ENCODE assay signal across 27 mouse cellular contexts in the genomic region with DNA sequence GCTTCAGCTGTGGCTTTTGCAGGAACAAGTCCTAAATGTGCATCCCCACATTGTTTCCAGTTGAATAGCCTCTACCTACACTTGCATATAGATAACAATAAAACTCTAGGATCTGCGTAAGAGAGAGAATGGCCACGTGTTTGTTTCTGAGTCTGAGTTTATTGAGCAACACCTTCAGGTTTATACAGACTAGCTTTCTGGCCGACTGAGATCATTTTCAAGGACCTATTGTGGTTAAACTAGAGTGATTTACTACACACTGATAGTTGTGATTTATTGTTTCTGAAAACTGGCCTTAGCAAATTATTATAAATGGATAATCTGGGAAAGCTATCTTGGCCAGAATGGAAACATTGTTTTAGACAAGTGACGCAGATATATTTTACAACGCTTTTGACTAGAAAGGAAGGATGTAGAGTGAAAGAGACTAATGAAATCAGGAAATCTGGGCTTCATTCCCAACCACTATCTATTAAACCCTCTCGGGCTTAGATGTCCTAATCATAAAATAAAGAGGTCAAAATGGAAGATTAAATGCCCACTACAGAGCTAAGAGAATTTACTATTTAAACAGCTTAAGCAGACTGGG.
DNase-seq lines count a peak whose midpoint lies in the region; TF ChIP-seq lines count a peak whose summit lies in the region.
"Had no signal": no experiment of that assay in that cellular context is flagged by ENCODE, and none has a peak within 500 bp of the region (broad histone marks: within the 10 kb centered on the region; RNA-seq: fewer than 3 reads in every experiment).

No protein-coding gene starts in this region.

- H3K27me3 ChIP-seq in kidney, adult 2 months (replicated peaks; ENCODE audit: control insufficient read depth, insufficient read depth, low read length): no peaks in the 10 kb centered on the region
- H3K27me3 ChIP-seq: heart, embryonic 13.5 days; limb, embryonic 15.5 days; liver, embryonic 13.5 days; megakaryocyte, embryonic 14.5 days; midbrain, embryonic 12.5 days; neural tube, embryonic 12.5 days had no signal

- WGBS in kidney, adult 2 months: 53% methylated on average over 6 of the region's 6 CpGs

- TF ChIP-seq CTCF in kidney, adult 2 months (conservative IDR thresholded peaks at IDR 0.05; ENCODE audit: insufficient read depth, insufficient read length, low read depth, low read length): no peak
- no peak for TF ChIP-seq CTCF in layer of hippocampus, adult 2 months (conservative IDR thresholded peaks at IDR 0.05)

- no peaks in the 10 kb centered on the region for H3K36me3 ChIP-seq in kidney, adult 2 months (ENCODE audit: control insufficient read depth, insufficient read depth, low read length)
- H3K36me3 ChIP-seq: liver, embryonic 13.5 days had no signal

- no peak for TF ChIP-seq POLR2A in kidney, adult 2 months (IDR thresholded peaks at IDR 0.05; ENCODE audit: low read depth, low read length)

- DNase-seq in kidney, adult 2 months: peak; percentile 72
- no peak for DNase-seq in kidney, adult 18-20 months
- no peak for DNase-seq in layer of hippocampus, adult 2 months (ENCODE audit: low spot score in 2 of 2)
- no peak for DNase-seq in layer of hippocampus, adult 9-10 months (ENCODE audit: low spot score)
- peak; percentile 6 for DNase-seq in lung, postnatal 25 days (ENCODE audit: low spot score)
- no peak for DNase-seq in lung, postnatal 4 days
- no peak for DNase-seq in heart, adult 18-20 months
- DNase-seq: cerebellum, adult 2 months; cerebellum, postnatal 14 days; heart, postnatal 10 days; layer of hippocampus, adult 9-11 months; liver, embryonic 13.5 days; lung, adult 2 months; right cerebral cortex, adult 18-20 months; spleen, adult 18-20 months; thymus, adult 18-20 months; thymus, postnatal 25 days had no signal

- no peak overlapping the region for H3K4me3 ChIP-seq in kidney, adult 2 months (ENCODE audit: insufficient read depth, low read depth, low read length)
- no peak overlapping the region for H3K4me3 ChIP-seq in layer of hippocampus, adult 2 months
- H3K4me3 ChIP-seq: erythroblast, embryonic 14.5 days; heart, embryonic 13.5 days; limb, embryonic 10.5 days; limb, embryonic 15.5 days; liver, embryonic 13.5 days; megakaryocyte, embryonic 14.5 days; midbrain, embryonic 12.5 days; myocyte; neural tube, embryonic 12.5 days had no signal

- no peak overlapping the region for H3K27ac ChIP-seq in kidney, adult 2 months (ENCODE audit: insufficient read depth, low read depth, low read length)
- H3K27ac ChIP-seq in layer of hippocampus, adult 2 months: peak overlapping the region; percentile 62; the same call in 1 of the 2 replicates
- H3K27ac ChIP-seq: heart, embryonic 13.5 days; hindbrain, embryonic 14.5 days; limb, embryonic 10.5 days; limb, embryonic 15.5 days; liver, embryonic 13.5 days; midbrain, embryonic 12.5 days; neural tube, embryonic 12.5 days; stomach, postnatal 0 days had no signal

- peaks cover 3% of the 10 kb centered on the region; the same call in 1 of the 2 replicates for H3K4me1 ChIP-seq in kidney, adult 2 months (ENCODE audit: control insufficient read depth, insufficient read depth, low read length)
- H3K4me1 ChIP-seq: limb, embryonic 15.5 days; megakaryocyte, embryonic 14.5 days; midbrain, embryonic 12.5 days; neural tube, embryonic 12.5 days had no signal

Comparison
In these comparisons a context has a peak if more than half of its experiments do, and no peak if none do; other contexts are left out.
1. DNase-seq: peak in kidney, adult 2 months (single experiment) and lung, postnatal 25 days (single experiment); none in kidney, adult 18-20 months (single experiment), layer of hippocampus, adult 2 months (0 of 2), layer of hippocampus, adult 9-10 months (single experiment), lung, postnatal 4 days (0 of 2) and heart, adult 18-20 months (0 of 2).